24 mouse cellular contexts compared by ENCODE assay signal in the genomic region with DNA sequence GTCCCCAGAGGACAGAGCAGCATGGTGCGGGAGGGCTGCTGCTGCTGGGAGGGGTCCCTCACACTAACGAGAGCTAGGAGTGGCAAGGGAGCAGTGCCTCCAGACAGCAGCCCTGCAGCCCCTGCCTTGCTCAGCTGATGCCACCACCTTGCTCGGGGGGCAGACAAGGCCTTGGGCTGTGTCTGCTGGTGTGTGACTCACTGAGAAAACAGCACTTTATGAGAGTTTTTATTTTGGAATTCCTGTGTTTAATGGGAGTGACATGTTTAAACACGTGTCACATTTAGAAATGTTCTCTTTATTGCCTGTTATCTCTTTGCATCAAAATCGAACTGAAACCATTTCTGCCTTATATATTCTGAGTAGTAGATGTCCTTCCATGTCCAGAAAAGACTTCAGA. TPM values are rescaled to one million over a fixed set of nuclear protein-coding genes. Genes with fewer than 3 reads are reported as not detected.
DNase-seq lines count a peak whose midpoint lies in the region; ATAC-seq and TF ChIP-seq lines count a peak whose summit lies in the region.
"Had no signal": no experiment of that assay in that cellular context is flagged by ENCODE, and none has a peak within 500 bp of the region (broad histone marks: within the 10 kb centered on the region; RNA-seq: fewer than 3 reads in every experiment).

No protein-coding gene starts in this region.

- no peak for TF ChIP-seq CTCF in C2C12 (IDR thresholded peaks at IDR 0.05; ENCODE audit: control insufficient read depth, insufficient read depth, insufficient read length)
- no peak for TF ChIP-seq CTCF in embryonic fibroblast, embryonic 13.5 days (IDR thresholded peaks at IDR 0.05; ENCODE audit: borderline replicate concordance, insufficient read depth, low read length)

- peaks cover 96% of the 10 kb centered on the region for H3K36me3 ChIP-seq in megakaryocyte, embryonic 14.5 days (replicated peaks; ENCODE audit: low read length)
- H3K36me3 ChIP-seq in C2C12 (ENCODE audit: control insufficient read depth, insufficient read depth): peaks cover 9% of the 10 kb centered on the region

- H3K4me3 ChIP-seq in megakaryocyte, embryonic 14.5 days (replicated peaks): peak overlapping the region; percentile 44
- no peak overlapping the region for H3K4me3 ChIP-seq in C2C12 (ENCODE audit: insufficient read depth, poor library complexity, severe bottlenecking)
- no peak overlapping the region for H3K4me3 ChIP-seq in embryonic fibroblast, embryonic 13.5 days (ENCODE audit: insufficient read depth, low read length)
- H3K4me3 ChIP-seq: heart, embryonic 13.5 days; hindbrain, embryonic 12.5 days; kidney, embryonic 15.5 days; limb, embryonic 13.5 days; liver, embryonic 13.5 days had no signal

- peak overlapping the region; percentile 6 for H3K27ac ChIP-seq in embryonic fibroblast, embryonic 13.5 days (ENCODE audit: insufficient read depth, low read length)
- H3K27ac ChIP-seq: heart, embryonic 13.5 days; hindbrain, embryonic 12.5 days; kidney, embryonic 15.5 days; limb, embryonic 13.5 days; liver, embryonic 13.5 days; stomach, postnatal 0 days had no signal

- ATAC-seq in megakaryocyte, adult 5-6 weeks (ENCODE audit: poor library complexity, severe bottlenecking): no peak
- no peak for ATAC-seq in cerebellum, adult (ENCODE audit: insufficient number of reproducible peaks, low FRiP score, low TSS enrichment)
- ATAC-seq: activated CD4-positive, CD25-positive, alpha-beta regulatory T cell, adult 4 months; forebrain, postnatal 0 days had no signal

- no peak for TF ChIP-seq POLR2A in embryonic fibroblast, embryonic 13.5 days (IDR thresholded peaks at IDR 0.05; ENCODE audit: low read depth, low read length)

- intact Hi-C loops in left cerebral cortex, postnatal 36 days (cut with DNase I): no loop called here

- H3K79me2 ChIP-seq in C2C12 (ENCODE audit: control insufficient read depth, insufficient read depth): no peaks in the 10 kb centered on the region

- DNase-seq in adrenal gland, adult 2 months: peak; percentile 56
- DNase-seq in adrenal gland, postnatal 4 days (ENCODE audit: low spot score in 2 of 2): no peak
- DNase-seq in left cerebral cortex, postnatal 36 days (ENCODE audit: low spot score in 2 of 2): no peak
- DNase-seq: cerebellum, adult 9-10 months; forebrain, postnatal 0 days; gastrocnemius, postnatal 14 days; heart, adult 18-20 months; heart, postnatal 14 days; kidney, adult 11 months; kidney, postnatal 36 days; layer of hippocampus, postnatal 36 days; liver, embryonic 13.5 days; lung, embryonic 14.5 days had no signal

- H3ac ChIP-seq in C2C12 (ENCODE audit: control insufficient read depth, insufficient read length, low read depth): peak overlapping the region; percentile 49

- no peaks in the 10 kb centered on the region for H3K9me3 ChIP-seq in megakaryocyte, embryonic 14.5 days
- H3K9me3 ChIP-seq: heart, embryonic 13.5 days; hindbrain, embryonic 12.5 days; kidney, embryonic 15.5 days; limb, embryonic 13.5 days; liver, embryonic 13.5 days had no signal

- H3K27me3 ChIP-seq in megakaryocyte, embryonic 14.5 days (replicated peaks): no peaks in the 10 kb centered on the region
- H3K27me3 ChIP-seq in C2C12 (ENCODE audit: control insufficient read depth, insufficient read depth, insufficient read length): no peaks in the 10 kb centered on the region
- H3K27me3 ChIP-seq: heart, embryonic 13.5 days; hindbrain, embryonic 12.5 days; kidney, embryonic 15.5 days; limb, embryonic 13.5 days; liver, embryonic 13.5 days had no signal

- peaks cover 72% of the 10 kb centered on the region for H3K4me1 ChIP-seq in megakaryocyte, embryonic 14.5 days
- H3K4me1 ChIP-seq in embryonic fibroblast, embryonic 13.5 days (ENCODE audit: control insufficient read depth, insufficient read depth, low read length): peaks cover 13% of the 10 kb centered on the region
- H3K4me1 ChIP-seq: heart, embryonic 13.5 days; kidney, embryonic 15.5 days; limb, embryonic 13.5 days; liver, embryonic 13.5 days had no signal

- H3K79me3 ChIP-seq in C2C12 (ENCODE audit: low read depth): no peaks in the 10 kb centered on the region

TF ChIP-seq in C2C12, 6 proteins besides CTCF, POLR2A, EP300 and RAD21:
- TF ChIP-seq MYOD1 (IDR thresholded peaks at IDR 0.05; ENCODE audit: control insufficient read depth, insufficient read length, low read depth) (peak; percentile 59), FOSL1 (IDR thresholded peaks at IDR 0.05; ENCODE audit: insufficient read depth, low read length, poor library complexity, severe bottlenecking) (peak; percentile 52), MAX (IDR thresholded peaks at IDR 0.05) (peak; percentile 30), USF1 (IDR thresholded peaks at IDR 0.05; ENCODE audit: low read depth) (peak; percentile 66), MYOG (IDR thresholded peaks at IDR 0.05; ENCODE audit: control insufficient read depth, extremely low read depth, insufficient read length) (no peak), CEBPB (IDR thresholded peaks at IDR 0.05; ENCODE audit: low read depth) (no peak)

RNA-seq across cellular contexts. Expression of a gene that starts 54.3 kb away (rescaled TPM):
- total RNA-seq in adrenal gland, adult 2 months (2021): 1 to 10 TPM; 1.3 to 2.2 TPM
- 1.4 and 1.8 TPM in 2 replicates for polyA plus RNA-seq in adrenal gland, adult 2 months (2012; rRNA removed)
- total RNA-seq in adrenal gland, postnatal 4 days (2021): 1 to 10 TPM; 1.1 to 3.5 TPM
- polyA plus RNA-seq in megakaryocyte, embryonic 14.5 days (2012; ENCODE audit: insufficient read depth, low replicate concordance): 43.4 and 50.4 TPM in 2 replicates
- 53.8 and 58.6 TPM in 2 replicates for total RNA-seq in megakaryocyte, adult 5-6 weeks (2015)
- total RNA-seq in megakaryocyte, adult 5-6 weeks (2017): 55.0 and 61.5 TPM in 2 replicates
- polyA plus RNA-seq in C2C12 (2012; fragmentation: generic; extraction: Trizol): 7.1 TPM
- 0.44 TPM in 1 of 2 replicates, not detected in the other for polyA plus RNA-seq in embryonic fibroblast, embryonic 13.5 days (2011; ENCODE audit: insufficient read length, low read depth, missing spikeins)
- total RNA-seq in left cerebral cortex, postnatal 36 days (2021): 1 to 10 TPM; 1.5 to 3.8 TPM
- polyA plus RNA-seq: activated CD4-positive, CD25-positive, alpha-beta regulatory T cell, adult 4 months had no signal

Comparison
In these comparisons a context has a peak if more than half of its experiments do, and no peak if none do; other contexts are left out.
1. RNA of a gene that starts 54.3 kb away (total RNA-seq): 53.8 to 61.5 TPM in megakaryocyte, adult 5-6 weeks; 1.5 to 3.8 TPM in left cerebral cortex, postnatal 36 days, 1.1 to 3.5 TPM in adrenal gland, postnatal 4 days and 1.3 to 2.2 TPM in adrenal gland, adult 2 months; every median in the first group is over 10 times any median in the second.